Comparison of ENCODE assay signal across 8 mouse cellular contexts in the genomic region with DNA sequence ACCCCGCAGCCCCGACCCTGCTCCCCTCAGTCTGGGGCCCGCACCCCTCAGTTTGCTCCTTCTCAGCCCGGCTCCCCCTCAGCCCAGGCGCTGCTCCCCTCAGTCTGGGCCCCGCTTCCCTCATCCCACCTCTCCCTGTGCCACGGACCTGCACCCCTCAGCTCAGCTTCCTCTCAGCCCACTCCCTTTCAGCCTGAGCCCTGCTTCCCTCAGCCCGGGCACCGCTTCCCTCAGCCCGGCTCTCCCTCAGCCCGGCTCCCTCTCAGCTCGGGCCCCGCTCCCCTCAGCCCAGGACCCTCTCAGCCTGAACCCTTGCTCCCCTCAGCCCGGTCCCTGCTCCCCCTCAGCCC. TPM values are rescaled to one million over a fixed set of nuclear protein-coding genes. Genes with fewer than 3 reads are reported as not detected.
DNase-seq lines count a peak whose midpoint lies in the region; ATAC-seq and TF ChIP-seq lines count a peak whose summit lies in the region.

No protein-coding gene starts in this region.

- no peaks in the 10 kb centered on the region for H3K36me3 ChIP-seq in kidney, postnatal 0 days (ENCODE audit: insufficient read depth, low read length)
- peaks cover 8% of the 10 kb centered on the region; the same call in 1 of the 2 replicates for H3K36me3 ChIP-seq in forebrain, embryonic 10.5 days (replicated peaks)
- no peaks in the 10 kb centered on the region for H3K36me3 ChIP-seq in hindbrain, postnatal 0 days (ENCODE audit: insufficient read depth, low read length)
- no peaks in the 10 kb centered on the region for H3K36me3 ChIP-seq in megakaryocyte, embryonic 14.5 days (replicated peaks; ENCODE audit: low read length)
- no peaks in the 10 kb centered on the region for H3K36me3 ChIP-seq in splenic B cell, adult 2 months (ENCODE audit: control insufficient read depth, insufficient read depth, low read length, poor library complexity, severe bottlenecking)

- H3K4me1 ChIP-seq in kidney, postnatal 0 days (replicated peaks; ENCODE audit: insufficient read depth, low read length) = peaks cover 3% of the 10 kb centered on the region; the same call in 1 of the 2 replicates
- no peaks in the 10 kb centered on the region; the same call in 1 of the 2 replicates for H3K4me1 ChIP-seq in bone marrow, adult 2 months (ENCODE audit: control insufficient read depth, insufficient read depth, low read length)
- H3K4me1 ChIP-seq in forebrain, embryonic 10.5 days = peaks cover 36% of the 10 kb centered on the region
- H3K4me1 ChIP-seq in hindbrain, postnatal 0 days (ENCODE audit: insufficient read depth, low read length) = peaks cover 6% of the 10 kb centered on the region
- peaks cover 21% of the 10 kb centered on the region for H3K4me1 ChIP-seq in megakaryocyte, embryonic 14.5 days

- WGBS in kidney, postnatal 0 days = under 1% methylated on average over 14 of the region's 14 CpGs
- WGBS in bone marrow, adult 2 months = under 1% methylated on average over 11 of the region's 14 CpGs
- WGBS in forebrain, embryonic 10.5 days = 1% methylated on average over 14 of the region's 14 CpGs
- WGBS in hindbrain, postnatal 0 days = 1% methylated on average over 14 of the region's 14 CpGs

- H3K4me2 ChIP-seq in kidney, postnatal 0 days (ENCODE audit: low read length) = peak overlapping the region; percentile 99
- H3K4me2 ChIP-seq in hindbrain, postnatal 0 days (ENCODE audit: low read depth, low read length) = peak overlapping the region; percentile 86

- peak; percentile 42 for DNase-seq in kidney, postnatal 0 days (ENCODE audit: low spot score)
- DNase-seq in kidney, postnatal 10 days = no peak
- DNase-seq in forebrain, embryonic 10.5 days (ENCODE audit: extremely low spot score, low spot score) = peak; percentile 50
- peak; percentile 30 for DNase-seq in hindbrain, postnatal 0 days (ENCODE audit: low spot score)
- DNase-seq in splenic B cell, adult 2 months (ENCODE audit: low read depth, low spot score) = peak; percentile 35
- no peak for DNase-seq in ovary, adult 18-20 months (ENCODE audit: low spot score)

- ATAC-seq in kidney, postnatal 0 days (replicated peaks; ENCODE audit: low FRiP score, low read depth) = peak; percentile 52
- peak; percentile 48 for ATAC-seq in hindbrain, postnatal 0 days

- no peak for TF ChIP-seq POLR2A in bone marrow, adult 2 months (IDR thresholded peaks at IDR 0.05; ENCODE audit: borderline replicate concordance, control insufficient read depth, low read depth, low read length)

- peak overlapping the region; percentile 84 for H3K4me3 ChIP-seq in kidney, postnatal 0 days (replicated peaks; ENCODE audit: low read depth, low read length)
- H3K4me3 ChIP-seq in bone marrow, adult 2 months (replicated peaks; ENCODE audit: control insufficient read depth, low read depth, low read length) = peak overlapping the region; percentile 96
- peak overlapping the region; percentile 80 for H3K4me3 ChIP-seq in forebrain, embryonic 10.5 days
- H3K4me3 ChIP-seq in hindbrain, postnatal 0 days (ENCODE audit: low read length) = peak overlapping the region; percentile 74
- H3K4me3 ChIP-seq in megakaryocyte, embryonic 14.5 days (replicated peaks) = peak overlapping the region; percentile 91

- no peaks in the 10 kb centered on the region for H3K27me3 ChIP-seq in kidney, postnatal 0 days (ENCODE audit: insufficient read depth, low read length)
- no peaks in the 10 kb centered on the region for H3K27me3 ChIP-seq in forebrain, embryonic 10.5 days (ENCODE audit: poor library complexity, severe bottlenecking)
- no peaks in the 10 kb centered on the region for H3K27me3 ChIP-seq in hindbrain, postnatal 0 days (ENCODE audit: insufficient read depth, low read length)
- H3K27me3 ChIP-seq in megakaryocyte, embryonic 14.5 days (replicated peaks) = peaks cover 71% of the 10 kb centered on the region
- H3K27me3 ChIP-seq in splenic B cell, adult 2 months (ENCODE audit: control insufficient read depth, insufficient read depth, low read length, poor library complexity, severe bottlenecking) = no peaks in the 10 kb centered on the region

- H3K9me3 ChIP-seq in kidney, postnatal 0 days (replicated peaks; ENCODE audit: low read length) = no peaks in the 10 kb centered on the region
- H3K9me3 ChIP-seq in forebrain, embryonic 10.5 days = no peaks in the 10 kb centered on the region
- H3K9me3 ChIP-seq in hindbrain, postnatal 0 days (ENCODE audit: low read length) = no peaks in the 10 kb centered on the region
- no peaks in the 10 kb centered on the region for H3K9me3 ChIP-seq in megakaryocyte, embryonic 14.5 days

- H3K27ac ChIP-seq in kidney, postnatal 0 days = peak overlapping the region; percentile 98
- H3K27ac ChIP-seq in bone marrow, adult 2 months (ENCODE audit: control insufficient read depth, insufficient read depth, low read depth, low read length, poor library complexity) = peak overlapping the region; percentile 99
- peak overlapping the region; percentile 94 for H3K27ac ChIP-seq in forebrain, embryonic 10.5 days
- peak overlapping the region; percentile 86 for H3K27ac ChIP-seq in hindbrain, postnatal 0 days

- peak overlapping the region; percentile 90 for H3K9ac ChIP-seq in kidney, postnatal 0 days (ENCODE audit: low read depth, low read length)
- peak overlapping the region; percentile 71 for H3K9ac ChIP-seq in hindbrain, postnatal 0 days (replicated peaks; ENCODE audit: low read length)

- TF ChIP-seq CTCF in kidney, postnatal 0 days (IDR thresholded peaks at IDR 0.05; ENCODE audit: low read depth) = no peak
- TF ChIP-seq CTCF in bone marrow, adult 2 months (IDR thresholded peaks at IDR 0.05; ENCODE audit: control insufficient read depth, insufficient read depth, low read length) = no peak
- no peak for TF ChIP-seq CTCF in hindbrain, postnatal 0 days (IDR thresholded peaks at IDR 0.05; ENCODE audit: low read depth)

RNA-seq across cellular contexts. Expression of gene Sgpl1, which starts 0.7 kb away (rescaled TPM):
- polyA plus RNA-seq in kidney, postnatal 0 days (2015; fragmentation: Nextera tagmentation; extraction: Ambion mirVana) = 54.5 and 57.7 TPM in 2 replicates
- polyA plus RNA-seq in bone marrow, adult 2 months (2011; ENCODE audit: insufficient read depth, insufficient read length, low replicate concordance, missing spikeins) = 10.5 and 18.7 TPM in 2 replicates
- 57.1 and 58.3 TPM in 2 replicates for polyA plus RNA-seq in forebrain, embryonic 10.5 days (2016; fragmentation: Nextera tagmentation; extraction: Ambion mirVana)
- total RNA-seq in hindbrain, postnatal 0 days (2014; rRNA removed) = 52.1 and 57.1 TPM in 2 replicates
- polyA plus RNA-seq in hindbrain, postnatal 0 days (2015; fragmentation: Nextera tagmentation; extraction: Ambion mirVana) = 36.1 and 36.8 TPM in 2 replicates
- polyA plus RNA-seq in megakaryocyte, embryonic 14.5 days (2012; ENCODE audit: insufficient read depth, low replicate concordance) = 3.6 TPM in 1 of 2 replicates, not detected in the other

RNA-seq across cellular contexts. Expression of gene Tbata, which starts 25.0 kb away (rescaled TPM):
- 0.24 TPM in 1 of 2 replicates, not detected in the other for polyA plus RNA-seq in kidney, postnatal 0 days (2015; fragmentation: Nextera tagmentation; extraction: Ambion mirVana)
- polyA plus RNA-seq in bone marrow, adult 2 months (2011; ENCODE audit: insufficient read depth, insufficient read length, low replicate concordance, missing spikeins) = 7.3 TPM in 1 of 2 replicates, not detected in the other
- not detected in 2 replicates for polyA plus RNA-seq in forebrain, embryonic 10.5 days (2016; fragmentation: Nextera tagmentation; extraction: Ambion mirVana)
- 1.5 and 1.6 TPM in 2 replicates for total RNA-seq in hindbrain, postnatal 0 days (2014; rRNA removed)
- 4.8 and 6.2 TPM in 2 replicates for polyA plus RNA-seq in hindbrain, postnatal 0 days (2015; fragmentation: Nextera tagmentation; extraction: Ambion mirVana)
- not detected in 2 replicates for polyA plus RNA-seq in megakaryocyte, embryonic 14.5 days (2012; ENCODE audit: insufficient read depth, low replicate concordance)

RNA-seq across cellular contexts. Expression of gene Pcbd1, which starts 57.7 kb away (rescaled TPM):
- polyA plus RNA-seq in kidney, postnatal 0 days (2015; fragmentation: Nextera tagmentation; extraction: Ambion mirVana) = 356 and 370 TPM in 2 replicates
- 3.6 and 5.2 TPM in 2 replicates for polyA plus RNA-seq in bone marrow, adult 2 months (2011; ENCODE audit: insufficient read depth, insufficient read length, low replicate concordance, missing spikeins)
- 22.0 and 22.1 TPM in 2 replicates for polyA plus RNA-seq in forebrain, embryonic 10.5 days (2016; fragmentation: Nextera tagmentation; extraction: Ambion mirVana)
- total RNA-seq in hindbrain, postnatal 0 days (2014; rRNA removed) = 22.6 and 36.6 TPM in 2 replicates
- 62.9 and 63.3 TPM in 2 replicates for polyA plus RNA-seq in hindbrain, postnatal 0 days (2015; fragmentation: Nextera tagmentation; extraction: Ambion mirVana)
- 0.60 TPM in 1 of 2 replicates, not detected in the other for polyA plus RNA-seq in megakaryocyte, embryonic 14.5 days (2012; ENCODE audit: insufficient read depth, low replicate concordance)

Comparison
In these comparisons a context has a peak if more than half of its experiments do, and no peak if none do; other contexts are left out.
1. DNase-seq: peak in kidney, postnatal 0 days (single experiment), forebrain, embryonic 10.5 days (single experiment), hindbrain, postnatal 0 days (single experiment) and splenic B cell, adult 2 months (single experiment); none in kidney, postnatal 10 days (single experiment) and ovary, adult 18-20 months (single experiment).
2. Peak in every context shown above with its lines, with median percentiles within 50 percentile points of each other: H3K27ac ChIP-seq and H3K4me3 ChIP-seq.